Mouse (Mus musculus) G1E (cell line): ENCODE results near the gene Wnt9a.

ENCODE experiments used
- CTCF ChIP-seq: IDR thresholded peaks from 2 replicates; pipeline ENCODE4 v1.5.1; 2012; ENCODE audit warnings: low read depth, low read length, inconsistent platforms, mixed read lengths
- GATA1 ChIP-seq: IDR thresholded peaks from 2 replicates; pipeline ENCODE4 v1.6.1; 2012; ENCODE audit warnings: borderline replicate concordance, low read length, inconsistent platforms, mixed read lengths
- POLR2AphosphoS5 ChIP-seq: IDR thresholded peaks from 2 replicates; pipeline ENCODE4 v1.6.1; 2012; ENCODE audit warnings: low read depth, low read length, inconsistent platforms; ENCODE audit not compliant: insufficient replicate concordance
- TAL1 ChIP-seq: conservative IDR thresholded peaks from 2 replicates; pipeline ENCODE4 v1.6.1; 2012; ENCODE audit warnings: low read depth, low read length, inconsistent platforms, mixed read lengths

- TF ChIP-seq CTCF, result no peak
- TF ChIP-seq POLR2AphosphoS5, result no peak
- TF ChIP-seq GATA1, result no peak
- TF ChIP-seq TAL1, result no peak
Observed at GRCm38 (mm10) chr11:59312501-59312900, 5.8 kb downstream of the Wnt9a start.
